Mouse (Mus musculus) hindbrain, embryonic 11.5 days (tissue): Measurements from ENCODE around the gene Scpep1. TPM values are rescaled to one million over a fixed set of nuclear protein-coding genes. Genes with fewer than 3 reads are reported as not detected.

Experiments used
- ATAC-seq: fragments of 200-750 bp; cut with Nextera tagmentation; 2 replicates; pipeline ENCODE4 v1.8.0; 2017; ENCODE audit warnings: mild to moderate bottlenecking, moderate TSS enrichment, moderate library complexity; ENCODE audit not compliant: low FRiP score
- DNase-seq: peaks from one replicate; pipeline ENCODE4 v3.0.0-alpha.2; 2015; ENCODE audit warnings: low spot score
- H3K27ac ChIP-seq: fragments of 300-500 bp; sonication (generic); 2 replicates; pipeline ENCODE4 v1.5.1; 2014; ENCODE audit warnings: mild to moderate bottlenecking, low read depth, low read length
- H3K27me3 ChIP-seq: fragments of 300-500 bp; sonication (generic); 2 replicates; pipeline ENCODE4 v1.6.1; 2014; ENCODE audit warnings: mild to moderate bottlenecking, low read length, moderate library complexity, mixed read lengths; ENCODE audit not compliant: control insufficient read depth, insufficient read depth
- H3K36me3 ChIP-seq: fragments of 300-500 bp; sonication (generic); 2 replicates; pipeline ENCODE4 v1.6.1; 2014; ENCODE audit warnings: mild to moderate bottlenecking, low read length, moderate library complexity, mixed read lengths; ENCODE audit not compliant: control insufficient read depth, insufficient read depth
- H3K4me1 ChIP-seq: fragments of 300-500 bp; sonication (generic); replicated peaks from 2 replicates; pipeline ENCODE4 v1.6.1; 2014; ENCODE audit warnings: low read length, mixed read lengths; ENCODE audit not compliant: control insufficient read depth, insufficient read depth
- H3K4me2 ChIP-seq: fragments of 300-500 bp; sonication (generic); replicated peaks from 2 replicates; pipeline ENCODE4 v1.6.1; 2014; ENCODE audit warnings: mild to moderate bottlenecking, low read depth, low read length
- H3K4me3 ChIP-seq: fragments of 300-500 bp; sonication (generic); 2 replicates; pipeline ENCODE4 v1.5.1; 2014; ENCODE audit warnings: low read depth, low read length
- H3K9ac ChIP-seq: fragments of 300-500 bp; sonication (generic); 2 replicates; pipeline ENCODE4 v1.6.1; 2014; ENCODE audit warnings: low read depth, low read length
- H3K9me3 ChIP-seq: fragments of 300-500 bp; sonication (generic); 2 replicates; pipeline ENCODE4 v1.6.1; 2016; ENCODE audit warnings: low read length; ENCODE audit not compliant: control insufficient read depth
- WGBS: fragments of 180-500 bp; shearing (Covaris S2); extraction: QIAGEN DNeasy Blood & Tissue Kit; methylation state at CpG from one replicate; pipeline ENCODE4 v1.1.7; 2014; 5-methylcytosine and 5-hydroxymethylcytosine counted together
- polyA plus RNA-seq: library from polyadenylated mRNA; unstranded; fragments of >200 nt; fragmentation: Nextera tagmentation; extraction: Ambion mirVana; gene quantifications from 2 replicates; pipeline ENCODE4 v1.2.1, GENCODE M21; 2014

Gene Scpep1
- polyA plus RNA-seq, 1 experiment from 2014 or later: 61.8 TPM

DNA sequence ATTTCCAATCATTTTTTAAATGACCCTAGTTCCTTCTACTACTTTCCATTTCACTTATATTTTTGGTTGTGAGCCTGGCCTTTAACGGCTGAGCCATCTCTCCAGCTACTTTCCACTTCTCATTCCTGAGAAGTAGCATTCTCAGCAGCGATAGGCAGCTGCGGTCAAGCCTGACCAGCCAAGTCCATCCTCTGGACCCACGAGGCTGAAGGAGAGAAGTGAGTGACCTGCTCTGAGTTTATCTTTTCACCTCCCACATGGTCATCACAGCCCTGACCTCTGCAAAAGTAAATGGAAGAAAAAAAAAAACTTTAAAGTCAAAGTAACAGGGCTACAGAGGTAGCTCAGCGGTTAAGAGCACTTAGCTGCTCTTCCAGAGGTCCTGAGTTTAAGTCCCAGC lies 28.7 kb downstream of the Scpep1 start:
- Histone ChIP-seq H3K4me3 (no peak overlapping the region), H3K4me2 (no peak overlapping the region), H3K36me3 (no peaks in the 10 kb centered on the region; the same call in none of the 2 replicates), H3K9ac (no peak overlapping the region), H3K27ac (no peak overlapping the region), H3K27me3 (no peaks in the 10 kb centered on the region), H3K9me3 (no peaks in the 10 kb centered on the region), H3K4me1 (no peaks in the 10 kb centered on the region)
- no peak for ATAC-seq
- DNase-seq: no peak
- WGBS: 89% methylated on average over 5 of the region's 5 CpGs

DNA sequence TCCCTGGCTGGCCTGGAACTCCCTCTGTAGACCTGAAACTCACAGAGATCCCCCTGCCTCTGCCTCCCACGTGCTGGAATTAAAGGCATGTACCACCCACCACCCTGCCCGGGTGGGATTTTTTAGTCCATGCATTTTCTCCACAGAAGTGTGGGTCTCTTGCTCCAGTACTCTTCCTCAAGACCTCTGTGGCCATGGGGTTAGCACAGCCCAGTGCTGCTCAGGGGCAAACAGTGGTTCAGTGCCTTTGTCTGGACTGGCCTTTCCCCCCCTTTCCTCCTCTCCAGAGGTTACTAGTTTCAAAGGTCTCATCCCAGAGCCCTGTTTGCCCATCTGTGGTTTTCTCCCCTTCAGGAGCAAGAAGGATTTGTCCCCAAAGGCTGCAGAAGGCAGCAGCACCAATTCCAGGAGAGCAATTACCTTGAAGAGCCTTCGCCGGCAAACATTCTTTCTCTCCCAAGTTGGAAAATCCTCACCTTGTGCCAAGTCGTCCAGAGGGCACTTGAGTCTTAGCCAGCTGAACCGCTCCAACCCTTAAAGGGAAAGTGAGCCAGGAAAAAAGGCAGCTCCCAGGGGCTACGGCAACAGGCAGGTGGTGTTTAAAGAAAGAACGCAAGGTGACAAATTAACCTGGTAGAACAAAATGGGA lies 45.8 kb downstream of the Scpep1 start:
- H3K4me2 ChIP-seq: no peak overlapping the region
- WGBS: 87% methylated on average over 8 of the region's 8 CpGs
- H3K27ac ChIP-seq: no peak overlapping the region
- H3K4me3 ChIP-seq: no peak overlapping the region
- no peaks in the 10 kb centered on the region for H3K9me3 ChIP-seq
- H3K27me3 ChIP-seq: no peaks in the 10 kb centered on the region
- H3K36me3 ChIP-seq: no peaks in the 10 kb centered on the region
- ATAC-seq (no peak), DNase-seq (no peak)
- no peak overlapping the region for H3K9ac ChIP-seq
- H3K4me1 ChIP-seq: no peaks in the 10 kb centered on the region

DNA sequence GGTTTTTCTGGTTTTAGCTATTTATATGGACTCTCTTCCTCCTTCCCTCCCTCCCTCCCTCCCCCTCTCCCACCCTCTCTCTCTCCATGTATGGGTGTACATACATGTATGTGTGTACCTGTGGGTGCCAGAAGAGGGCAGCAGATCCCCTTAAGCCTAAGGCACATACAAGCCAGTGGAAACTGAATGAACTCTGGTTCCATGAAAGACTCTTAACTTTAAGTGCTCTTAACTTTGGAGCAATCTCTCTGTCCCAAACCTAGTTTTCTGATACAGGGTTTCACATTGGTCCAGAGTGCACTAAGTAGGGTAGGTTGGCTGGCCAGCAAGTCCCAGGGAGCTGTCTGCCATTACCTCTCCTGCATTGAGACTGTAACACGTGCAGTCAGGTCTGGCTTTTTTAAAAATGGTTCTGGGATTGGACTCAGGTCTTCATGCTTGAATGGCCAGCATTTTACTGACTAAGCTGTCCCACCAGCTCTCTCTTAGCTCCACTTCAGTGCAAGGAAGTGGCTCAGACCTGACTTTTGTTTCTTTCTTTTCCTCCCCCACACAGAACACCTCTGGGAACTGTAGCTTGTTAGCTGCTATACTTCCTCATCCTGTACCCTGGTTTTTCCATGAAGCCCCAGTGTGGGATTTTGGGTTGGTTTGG lies 46.6 kb downstream of the Scpep1 start:
- WGBS: 100% methylated on average over 1 of the region's 1 CpGs
- no peak overlapping the region for H3K4me3 ChIP-seq

DNA sequence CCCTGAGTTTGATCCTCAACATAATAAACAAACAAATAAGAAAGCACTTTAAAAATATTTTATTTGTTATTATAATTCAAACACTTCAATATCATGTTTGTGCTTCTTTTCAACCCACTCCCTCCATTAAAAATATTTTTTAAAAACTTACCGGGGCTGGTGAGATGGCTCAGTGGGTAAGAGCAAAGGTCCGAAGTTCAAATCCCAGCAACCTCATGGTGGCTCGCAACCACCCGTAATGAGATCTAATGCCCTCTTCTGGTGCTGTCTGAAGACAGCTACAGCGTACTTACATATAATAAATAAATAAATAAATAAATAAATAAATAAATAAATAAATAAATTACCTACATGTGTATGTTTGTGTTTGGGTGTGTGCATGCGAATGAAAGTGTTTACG lies 47.4 kb downstream of the Scpep1 start:
- Histone ChIP-seq H3K4me1 (no peaks in the 10 kb centered on the region), H3K4me2 (no peak overlapping the region), H3K9ac (no peak overlapping the region), H3K27ac (no peak overlapping the region), H3K36me3 (no peaks in the 10 kb centered on the region), H3K9me3 (no peaks in the 10 kb centered on the region), H3K27me3 (no peaks in the 10 kb centered on the region), H3K4me3 (no peak overlapping the region)
- ATAC-seq (no peak), DNase-seq (no peak)
- WGBS: 94% methylated on average over 7 of the region's 7 CpGs

More for the DNA sequence above, 46.6 kb downstream of the Scpep1 start:
- Histone ChIP-seq H3K9ac (no peak overlapping the region), H3K36me3 (no peaks in the 10 kb centered on the region), H3K27ac (no peak overlapping the region), H3K4me1 (no peaks in the 10 kb centered on the region), H3K27me3 (no peaks in the 10 kb centered on the region), H3K4me2 (no peak overlapping the region), H3K9me3 (no peaks in the 10 kb centered on the region)
- peak; percentile 51 for DNase-seq
- ATAC-seq: no peak

DNA sequence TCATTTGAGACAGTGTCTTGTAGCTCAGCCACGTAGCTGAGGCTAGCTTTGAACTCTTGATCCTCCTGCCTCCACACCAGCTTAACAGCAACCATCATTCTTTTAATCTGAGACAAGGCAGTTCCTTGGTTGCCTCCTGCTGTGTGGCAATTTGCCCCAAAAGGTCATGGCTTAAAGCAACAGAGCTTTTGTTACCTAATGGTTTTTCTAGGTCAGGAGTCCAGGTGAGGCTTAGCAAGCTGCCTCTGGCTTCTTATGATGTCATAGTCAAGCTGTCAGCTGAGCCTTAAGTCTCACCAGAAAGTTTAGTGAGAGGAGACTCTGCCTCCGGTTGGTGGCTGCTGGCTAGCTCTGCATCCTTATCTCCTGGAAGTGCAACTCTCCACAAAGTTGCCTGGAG lies 49.6 kb downstream of the Scpep1 start:
- Histone ChIP-seq H3K36me3 (no peaks in the 10 kb centered on the region), H3K27me3 (no peaks in the 10 kb centered on the region), H3K9me3 (no peaks in the 10 kb centered on the region), H3K9ac (no peak overlapping the region), H3K4me2 (no peak overlapping the region), H3K4me3 (no peak overlapping the region), H3K4me1 (no peaks in the 10 kb centered on the region), H3K27ac (no peak overlapping the region)
- ATAC-seq: no peak
- WGBS: 40% methylated on average over 2 of the region's 2 CpGs
- DNase-seq: no peak

DNA sequence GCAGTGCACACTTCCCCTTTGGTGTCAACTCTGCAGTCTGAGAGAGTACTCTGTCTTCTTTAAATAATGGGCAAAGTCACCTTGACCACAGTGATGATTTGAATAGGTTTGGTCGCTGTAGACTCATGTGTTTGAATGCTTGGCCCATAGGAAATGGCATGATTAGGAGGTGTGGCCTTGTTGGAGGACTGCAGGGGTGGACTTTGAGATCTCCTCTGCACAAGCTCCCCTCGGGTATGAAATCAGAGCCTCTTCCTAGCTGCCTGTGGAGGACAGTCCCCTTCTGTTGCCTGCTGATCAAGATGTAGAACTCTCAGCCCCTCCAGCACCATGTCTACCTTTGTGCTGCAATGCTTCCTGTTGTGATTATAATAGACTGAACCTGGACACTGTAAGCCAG lies 51.2 kb downstream of the Scpep1 start:
- H3K9me3 ChIP-seq: no peaks in the 10 kb centered on the region
- no peaks in the 10 kb centered on the region for H3K4me1 ChIP-seq
- H3K27me3 ChIP-seq: no peaks in the 10 kb centered on the region
- 81% methylated on average over 2 of the region's 2 CpGs for WGBS
- no peak overlapping the region for H3K9ac ChIP-seq
- no peak for ATAC-seq
- H3K36me3 ChIP-seq: no peaks in the 10 kb centered on the region
- no peak overlapping the region for H3K4me2 ChIP-seq
- H3K27ac ChIP-seq: no peak overlapping the region
- DNase-seq: no peak
- H3K4me3 ChIP-seq: no peak overlapping the region

DNA sequence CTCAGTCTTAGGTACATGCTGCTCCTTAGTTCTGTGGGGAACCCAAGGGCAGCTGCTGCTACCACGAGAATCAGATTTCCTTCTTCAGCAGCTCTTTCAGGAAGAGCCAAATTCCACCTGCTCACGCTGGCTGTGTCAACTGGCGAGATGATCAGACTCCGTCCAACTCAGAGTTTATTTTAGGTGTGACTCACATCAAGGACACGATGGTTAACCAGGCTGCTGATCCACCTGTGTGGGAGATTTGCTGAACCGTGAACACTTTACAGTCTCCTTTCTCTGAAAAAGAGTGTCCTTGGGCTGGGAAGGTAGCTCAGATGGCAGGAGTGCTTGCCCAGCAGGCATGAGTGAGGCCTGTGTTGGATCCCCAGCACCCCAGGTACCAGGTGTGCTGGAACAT lies 52.5 kb downstream of the Scpep1 start:
- no peaks in the 10 kb centered on the region for H3K27me3 ChIP-seq
- H3K9me3 ChIP-seq: no peaks in the 10 kb centered on the region
- H3K4me2 ChIP-seq: no peak overlapping the region
- no peak for DNase-seq
- H3K4me3 ChIP-seq: no peak overlapping the region
- H3K4me1 ChIP-seq: no peaks in the 10 kb centered on the region
- ATAC-seq: no peak
- no peaks in the 10 kb centered on the region for H3K36me3 ChIP-seq
- 83% methylated on average over 6 of the region's 6 CpGs for WGBS
- H3K9ac ChIP-seq: no peak overlapping the region
- no peak overlapping the region for H3K27ac ChIP-seq

DNA sequence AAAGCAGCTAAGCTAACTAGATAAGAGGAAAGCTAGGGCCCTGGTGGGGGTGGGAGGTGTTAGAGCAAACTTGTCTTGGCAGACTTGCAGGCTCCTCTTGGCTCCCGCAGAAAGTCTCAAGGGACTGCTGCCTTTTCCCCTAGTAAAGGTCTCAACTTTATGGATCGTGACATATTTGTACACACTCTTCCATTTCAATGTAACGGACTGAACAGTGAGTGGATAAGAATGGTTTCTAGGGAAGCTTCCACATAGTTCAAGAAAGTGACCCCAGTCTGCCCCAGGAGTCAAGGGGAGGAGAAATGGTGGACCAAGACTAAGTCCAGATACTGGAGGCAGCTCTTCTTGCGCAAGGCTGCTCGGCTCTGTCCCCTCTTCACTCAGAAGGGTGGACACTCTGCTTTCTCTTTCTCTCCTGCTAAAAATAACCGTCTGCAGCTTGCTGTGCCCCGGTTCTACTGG lies 53.9 kb downstream of the Scpep1 start:
- ATAC-seq: no peak
- Histone ChIP-seq H3K4me1 (no peaks in the 10 kb centered on the region), H3K9me3 (no peaks in the 10 kb centered on the region), H3K4me2 (no peak overlapping the region), H3K27me3 (no peaks in the 10 kb centered on the region), H3K9ac (no peak overlapping the region), H3K4me3 (no peak overlapping the region), H3K27ac (no peak overlapping the region), H3K36me3 (no peaks in the 10 kb centered on the region)
- no peak for DNase-seq
- WGBS: 89% methylated on average over 7 of the region's 7 CpGs

DNA sequence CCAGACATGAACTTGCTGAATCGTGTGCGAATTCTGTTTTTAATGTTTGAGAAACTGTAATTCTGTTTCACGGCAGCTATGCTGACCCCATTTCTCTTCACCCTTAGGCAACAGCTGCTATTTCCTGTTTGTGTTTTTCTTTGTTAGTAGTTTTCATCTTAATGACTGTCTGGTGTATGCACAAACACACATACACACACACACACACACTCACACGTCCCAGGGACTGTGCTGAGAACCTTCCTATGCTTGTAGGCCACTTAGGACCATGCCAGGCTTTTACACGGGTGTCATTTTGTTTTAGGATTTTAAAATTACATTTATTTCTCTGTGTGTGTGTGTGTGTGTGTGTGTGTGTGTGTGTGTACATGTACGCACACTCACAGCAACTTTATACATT lies 55.7 kb downstream of the Scpep1 start:
- Histone ChIP-seq H3K4me1 (no peaks in the 10 kb centered on the region), H3K36me3 (no peaks in the 10 kb centered on the region), H3K27me3 (no peaks in the 10 kb centered on the region), H3K4me3 (no peak overlapping the region), H3K9me3 (no peaks in the 10 kb centered on the region), H3K27ac (no peak overlapping the region), H3K4me2 (no peak overlapping the region), H3K9ac (no peak overlapping the region)
- ATAC-seq (no peak), DNase-seq (no peak)
- WGBS: 90% methylated on average over 6 of the region's 6 CpGs
